Mouse (Mus musculus): ENCODE results near the gene Ddit4.

DNA sequence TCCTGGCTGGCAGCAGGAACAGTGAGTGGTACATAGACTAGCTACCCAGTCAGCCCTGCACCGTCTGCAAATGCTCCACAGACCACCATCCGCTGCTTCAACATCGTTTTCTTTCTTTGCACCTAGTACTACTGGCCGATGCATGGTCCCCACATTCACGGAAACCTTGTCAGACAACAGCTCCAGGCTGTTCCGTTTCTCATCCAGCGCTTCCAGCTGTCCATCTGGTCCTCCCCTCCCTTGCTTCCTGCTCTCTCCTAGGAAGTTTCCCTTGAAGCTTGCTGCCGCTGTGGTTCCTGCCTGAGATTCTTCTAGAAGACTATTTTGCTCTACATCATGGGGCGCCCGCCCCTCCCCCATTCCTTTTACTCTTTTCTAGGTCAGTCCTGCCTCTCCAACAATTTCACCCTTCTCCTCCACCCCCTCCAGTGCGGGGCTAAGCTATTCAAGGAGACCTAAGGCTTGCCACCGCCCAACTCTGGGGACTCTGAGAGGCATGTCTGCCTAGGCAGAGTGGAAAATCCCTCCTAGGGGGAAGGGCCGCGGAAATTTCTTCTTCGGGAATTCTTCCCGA, 8.7 kb downstream of the Ddit4 start:
- TF ChIP-seq POLR2A (IDR thresholded peaks at IDR 0.05; ENCODE audit: insufficient read depth, low read depth, low read length) (no peak), CTCF (IDR thresholded peaks at IDR 0.05; ENCODE audit: insufficient read depth, low read depth, low read length) (no peak)

All from olfactory bulb, adult 2 months (tissue).